10 mouse cellular contexts compared by ENCODE assay signal in the genomic region with DNA sequence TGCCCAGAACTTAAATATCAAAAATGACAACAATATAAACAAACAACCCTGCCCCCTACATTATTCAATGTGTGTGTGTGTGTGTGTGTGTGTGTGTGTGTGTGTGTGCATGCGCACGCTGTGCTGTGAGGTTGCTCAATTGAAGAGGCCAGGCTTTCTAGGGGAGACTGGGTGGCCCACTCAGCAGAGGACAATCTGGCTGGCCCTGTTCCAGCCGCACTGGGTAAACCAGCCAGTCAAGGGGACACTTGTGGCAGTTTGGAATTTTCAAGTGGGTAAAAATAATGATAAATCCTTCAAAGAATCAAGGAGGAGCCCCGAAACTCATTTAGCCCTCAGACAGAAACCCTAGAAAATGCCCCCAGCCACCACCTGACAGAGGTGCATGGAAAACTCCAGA.
DNase-seq lines count a peak whose midpoint lies in the region; ATAC-seq and TF ChIP-seq lines count a peak whose summit lies in the region.
"Had no signal": no experiment of that assay in that cellular context is flagged by ENCODE, and none has a peak within 500 bp of the region (broad histone marks: within the 10 kb centered on the region; RNA-seq: fewer than 3 reads in every experiment).

No protein-coding gene starts in this region.

- H3K4me3 ChIP-seq in spleen, adult 2 months (ENCODE audit: extremely low read depth, insufficient read depth, insufficient read length) = no peak overlapping the region
- no peak overlapping the region for H3K4me3 ChIP-seq in stomach, embryonic 14.5 days (ENCODE audit: low read depth, low read length)
- H3K4me3 ChIP-seq: heart, embryonic 15.5 days had no signal

- H3K9ac ChIP-seq in stomach, embryonic 14.5 days (replicated peaks; ENCODE audit: low read depth, low read length) = no peak overlapping the region
- H3K9ac ChIP-seq: heart, embryonic 15.5 days had no signal

- H3K4me1 ChIP-seq in spleen, adult 2 months (ENCODE audit: control insufficient read depth, insufficient read depth, insufficient read length) = peaks cover 18% of the 10 kb centered on the region; the same call in 1 of the 2 replicates
- H3K4me1 ChIP-seq in stomach, embryonic 14.5 days (ENCODE audit: control insufficient read depth, insufficient read depth, low read length) = peaks cover 20% of the 10 kb centered on the region

- no peak for TF ChIP-seq CTCF in spleen, adult 2 months (IDR thresholded peaks at IDR 0.05; ENCODE audit: extremely low read depth, insufficient read depth, insufficient read length, insufficient replicate concordance)

- peak; percentile 36 for DNase-seq in heart, postnatal 4 days
- DNase-seq in heart, adult 18-20 months = no peak
- no peak for DNase-seq in spleen, adult 2 months (ENCODE audit: low read depth in 1 of 2, low spot score in 2 of 2)
- DNase-seq in spleen, postnatal 10 days (ENCODE audit: low spot score in 2 of 2) = no peak
- peak; percentile 42 to 61 for DNase-seq in kidney, postnatal 4 days
- no peak for DNase-seq in layer of hippocampus, adult 11-12 months (ENCODE audit: low spot score)
- DNase-seq: layer of hippocampus, postnatal 36 days had no signal

- no peak for ATAC-seq in stomach, embryonic 14.5 days (ENCODE audit: insufficient number of reproducible peaks, insufficient read depth, low FRiP score, low read depth)
- no peak for ATAC-seq in megakaryocyte, adult 5-6 weeks (ENCODE audit: poor library complexity, severe bottlenecking)

- WGBS in spleen, adult 2 months = 90% methylated on average over 4 of the region's 4 CpGs
- WGBS in stomach, embryonic 14.5 days = 51% methylated on average over 4 of the region's 4 CpGs

- TF ChIP-seq POLR2A in spleen, adult 2 months (IDR thresholded peaks at IDR 0.05; ENCODE audit: low read depth, low read length) = no peak

- H3K27ac ChIP-seq in spleen, adult 2 months (ENCODE audit: insufficient read depth, low read length) = peak overlapping the region; percentile 52
- peak overlapping the region; percentile 73; the same call in 1 of the 2 replicates for H3K27ac ChIP-seq in stomach, embryonic 14.5 days (ENCODE audit: low read length)
- H3K27ac ChIP-seq: heart, embryonic 15.5 days had no signal

- H3K9me3 ChIP-seq in stomach, embryonic 14.5 days (ENCODE audit: control insufficient read depth, low read depth, low read length) = no peaks in the 10 kb centered on the region
- H3K9me3 ChIP-seq: heart, embryonic 15.5 days had no signal

- no peaks in the 10 kb centered on the region for H3K36me3 ChIP-seq in spleen, adult 2 months (ENCODE audit: control insufficient read depth, insufficient read depth, low read length)
- H3K36me3 ChIP-seq in stomach, embryonic 14.5 days (ENCODE audit: control insufficient read depth, insufficient read depth, low read length) = no peaks in the 10 kb centered on the region
- H3K36me3 ChIP-seq: heart, embryonic 15.5 days had no signal

- no peak overlapping the region for H3K4me2 ChIP-seq in stomach, embryonic 14.5 days (replicated peaks; ENCODE audit: low read depth, low read length)
- H3K4me2 ChIP-seq: heart, embryonic 15.5 days had no signal

- no peaks in the 10 kb centered on the region for H3K27me3 ChIP-seq in spleen, adult 2 months (ENCODE audit: control insufficient read depth, insufficient read depth, low read length)
- no peaks in the 10 kb centered on the region for H3K27me3 ChIP-seq in stomach, embryonic 14.5 days (ENCODE audit: control insufficient read depth, insufficient read depth, low read length)
- H3K27me3 ChIP-seq: heart, embryonic 15.5 days had no signal

Comparison
In these comparisons a context has a peak if more than half of its experiments do, and no peak if none do; other contexts are left out.
1. DNase-seq: peak in heart, postnatal 4 days (single experiment) and kidney, postnatal 4 days (2 of 2); none in heart, adult 18-20 months (0 of 2), spleen, adult 2 months (0 of 2), spleen, postnatal 10 days (0 of 2) and layer of hippocampus, adult 11-12 months (single experiment).